Mouse (Mus musculus) limb, embryonic 14.5 days (tissue): Measurements from ENCODE around the gene Ppp4r2. TPM values are rescaled to one million over a fixed set of nuclear protein-coding genes. Genes with fewer than 3 reads are reported as not detected.

Experiments
- ATAC-seq: fragments of 200-750 bp; cut with Nextera tagmentation; 2 replicates; pipeline ENCODE4 v1.8.0; 2017; ENCODE audit warnings: low read depth, moderate number of reproducible peaks, moderate TSS enrichment; ENCODE audit not compliant: low FRiP score
- DNase-seq: peaks from one replicate; pipeline ENCODE4 v3.0.0-alpha.2; 2015; ENCODE audit warnings: low spot score
- H3K27ac ChIP-seq: fragments of 300-500 bp; sonication (generic); replicated peaks from 2 replicates; pipeline ENCODE4 v1.5.1; 2014; ENCODE audit warnings: low read depth, mild to moderate bottlenecking, low read length, moderate library complexity, mixed read lengths
- H3K27me3 ChIP-seq: fragments of 300-500 bp; sonication (generic); 2 replicates; pipeline ENCODE4 v1.6.1; 2014; ENCODE audit warnings: low read length, mixed read lengths; ENCODE audit not compliant: control insufficient read depth, insufficient read depth
- H3K36me3 ChIP-seq: fragments of 300-500 bp; sonication (generic); 2 replicates; pipeline ENCODE4 v1.6.1; 2014; ENCODE audit warnings: mild to moderate bottlenecking, low read length, moderate library complexity, mixed read lengths; ENCODE audit not compliant: control insufficient read depth, insufficient read depth
- H3K4me1 ChIP-seq: fragments of 300-500 bp; sonication (generic); 2 replicates; pipeline ENCODE4 v1.6.1; 2014; ENCODE audit warnings: antibody characterized with exemption, low read length, mixed read lengths; ENCODE audit not compliant: control insufficient read depth, insufficient read depth
- H3K4me2 ChIP-seq: fragments of 300-500 bp; sonication (generic); replicated peaks from 2 replicates; pipeline ENCODE4 v1.6.1; 2014; ENCODE audit warnings: low read depth, mild to moderate bottlenecking, low read length, moderate library complexity; ENCODE audit not compliant: severe bottlenecking
- H3K4me3 ChIP-seq: fragments of 300-500 bp; sonication (generic); replicated peaks from 2 replicates; pipeline ENCODE4 v1.5.1; 2014; ENCODE audit warnings: low read length
- H3K9ac ChIP-seq: fragments of 300-500 bp; sonication (generic); 2 replicates; pipeline ENCODE4 v1.6.1; 2014; ENCODE audit warnings: mild to moderate bottlenecking, low read depth, low read length, moderate library complexity; ENCODE audit not compliant: severe bottlenecking
- H3K9me3 ChIP-seq: fragments of 300-500 bp; sonication (generic); 2 replicates; pipeline ENCODE4 v1.6.1; 2016; ENCODE audit warnings: low read length; ENCODE audit not compliant: control insufficient read depth
- POLR2A ChIP-seq: fragments of 200-500 bp; IDR thresholded peaks from 2 replicates; pipeline ENCODE4 v1.8.0; 2012; ENCODE audit warnings: inconsistent platforms, mild to moderate bottlenecking, moderate library complexity, borderline replicate concordance; ENCODE audit not compliant: insufficient read depth, insufficient read length; ENCODE audit errors: extremely low read depth
- WGBS: fragments of 180-500 bp; shearing (Covaris S2); extraction: QIAGEN DNeasy Blood & Tissue Kit; methylation state at CpG from one replicate; pipeline ENCODE4 v1.1.7; 2014; 5-methylcytosine and 5-hydroxymethylcytosine counted together
- polyA plus RNA-seq, 2 experiments: library from polyadenylated mRNA; depleted of rRNA in 1 of 2; stranded (reverse) in 1 of 2; unstranded in 1 of 2; fragments of >200 nt; fragmentation: Nextera tagmentation in 1 of 2; extraction: Ambion mirVana in 1 of 2; gene quantifications; 2 replicates each; pipeline versions ENCODE4 v1.2.1 to v1.2.3; 2012 to 2014

Gene Ppp4r2
- polyA plus RNA-seq, 2 experiments = 34.5 to 44.2 TPM

DNA sequence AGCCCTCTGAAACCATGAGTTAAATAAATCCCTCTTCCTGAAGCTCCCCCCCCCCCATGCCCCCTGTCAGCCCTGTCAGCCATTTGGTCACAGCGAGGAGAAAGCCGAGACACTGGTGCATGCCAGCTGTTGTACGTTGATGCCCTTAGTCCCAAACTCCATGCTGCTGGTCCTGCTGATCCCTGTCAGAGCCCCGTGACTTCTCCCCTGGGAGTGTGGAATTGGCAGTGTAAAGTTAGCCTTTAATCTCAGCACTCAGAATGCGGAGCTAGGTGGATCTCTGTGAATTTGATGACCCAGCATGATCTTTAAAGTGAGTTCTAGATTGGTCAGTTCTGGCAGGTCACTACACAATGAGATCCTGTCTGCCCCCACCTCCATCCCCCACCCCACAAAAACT is 3.7 kb upstream of the Ppp4r2 start:
- H3K9me3 ChIP-seq = no peaks in the 10 kb centered on the region
- H3K27me3 ChIP-seq = no peaks in the 10 kb centered on the region
- no peak for TF ChIP-seq POLR2A
- H3K36me3 ChIP-seq = peaks cover 1% of the 10 kb centered on the region; the same call in 1 of the 2 replicates
- H3K4me3 ChIP-seq = no peak overlapping the region
- no peak overlapping the region for H3K27ac ChIP-seq
- no peak overlapping the region for H3K4me2 ChIP-seq
- ATAC-seq = no peak
- WGBS = 75% methylated on average over 5 of the region's 5 CpGs
- no peak overlapping the region for H3K9ac ChIP-seq
- DNase-seq = no peak
- 0 out of 2 replicates have a peak, but pooled peaks cover 3% of the 10 kb centered on the region for H3K4me1 ChIP-seq

DNA sequence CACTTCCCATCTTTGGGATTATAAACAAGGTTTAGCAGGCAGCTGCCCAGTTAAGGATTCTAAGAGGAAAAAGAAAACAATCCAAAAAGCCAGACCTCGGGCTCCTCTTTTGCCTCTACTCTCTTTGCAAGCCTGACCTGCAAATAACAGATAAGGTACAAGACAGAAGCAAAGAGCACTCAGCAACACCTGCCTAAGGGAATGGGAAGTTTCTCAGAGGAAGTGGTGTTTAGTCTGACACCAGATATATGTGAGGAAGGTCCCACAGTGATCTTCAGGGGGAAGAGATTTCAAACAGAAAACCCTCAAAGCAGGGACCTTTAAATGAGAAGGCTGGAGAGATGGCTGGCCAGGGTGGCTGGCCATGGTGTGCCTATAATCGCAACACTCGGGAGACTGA is 2.2 kb upstream of the Ppp4r2 start:
- ATAC-seq (no peak), DNase-seq (no peak)
- WGBS = 88% methylated on average over 3 of the region's 3 CpGs

DNA sequence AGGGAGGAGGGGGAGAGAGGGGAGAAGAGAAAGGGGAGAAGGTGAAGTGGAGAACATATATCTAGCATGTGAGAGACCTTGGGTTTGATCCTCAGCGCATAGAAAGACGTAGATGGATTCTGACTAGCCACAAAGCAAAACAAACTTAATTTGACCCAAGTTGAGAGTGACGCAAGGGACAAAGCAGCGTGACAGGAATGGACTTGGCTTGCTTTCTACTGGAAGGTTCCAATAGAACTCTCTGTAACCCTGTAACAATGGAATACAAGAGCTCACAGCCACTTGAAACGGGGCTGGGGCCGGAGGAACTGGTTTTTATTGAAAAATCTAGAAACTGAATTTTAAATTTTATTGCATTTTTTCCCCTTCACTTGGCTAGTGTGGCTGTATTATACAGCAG is 1.7 kb upstream of the Ppp4r2 start:
- Histone ChIP-seq H3K4me2 (no peak overlapping the region), H3K9me3 (no peaks in the 10 kb centered on the region), H3K4me1 (0 out of 2 replicates have a peak, but pooled peaks cover 4% of the 10 kb centered on the region), H3K27ac (no peak overlapping the region), H3K4me3 (no peak overlapping the region), H3K36me3 (peaks cover 20% of the 10 kb centered on the region), H3K9ac (no peak overlapping the region), H3K27me3 (no peaks in the 10 kb centered on the region)
- no peak for TF ChIP-seq POLR2A
- ATAC-seq = no peak
- WGBS = 80% methylated on average over 6 of the region's 6 CpGs
- no peak for DNase-seq

More for the DNA sequence above, 2.2 kb upstream of the Ppp4r2 start:
- Histone ChIP-seq H3K27me3 (no peaks in the 10 kb centered on the region), H3K4me1 (0 out of 2 replicates have a peak, but pooled peaks cover 4% of the 10 kb centered on the region), H3K4me2 (no peak overlapping the region), H3K9ac (no peak overlapping the region), H3K4me3 (no peak overlapping the region), H3K27ac (no peak overlapping the region), H3K36me3 (peaks cover 14% of the 10 kb centered on the region), H3K9me3 (no peaks in the 10 kb centered on the region)
- TF ChIP-seq POLR2A = no peak

DNA sequence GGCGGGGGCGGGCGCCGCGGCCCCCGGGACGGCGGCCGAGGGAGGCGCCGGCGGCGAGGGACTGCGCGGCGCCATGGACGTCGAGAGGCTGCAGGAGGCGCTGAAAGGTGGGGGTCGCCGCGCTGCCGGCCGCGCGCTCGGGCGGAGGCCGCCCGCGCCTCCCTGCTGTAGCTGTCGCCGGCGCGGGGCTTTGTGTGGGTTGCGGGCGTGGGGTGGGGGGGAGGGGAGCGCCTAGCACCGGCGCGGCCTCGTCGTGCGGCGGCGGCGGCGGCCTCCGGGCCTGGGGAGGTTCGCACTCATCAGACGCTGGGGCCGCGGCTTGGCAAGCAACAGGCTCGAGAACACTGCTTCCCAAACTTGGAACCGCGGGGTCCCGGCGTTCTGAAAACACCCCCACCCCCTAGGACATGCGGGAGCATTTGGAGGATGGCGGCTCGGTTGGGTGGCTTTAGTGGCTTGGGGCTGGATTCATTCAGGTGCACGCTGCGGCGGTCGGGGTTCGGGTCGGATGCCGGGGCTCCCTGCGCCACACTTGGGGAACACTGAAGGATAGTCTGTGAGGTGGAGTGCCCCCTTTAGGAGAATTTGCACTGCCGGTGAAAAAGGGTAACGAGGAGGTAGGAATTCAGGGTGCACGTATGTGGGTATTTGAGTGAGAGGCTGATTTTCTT is 524 bp downstream of the Ppp4r2 start:
- no peaks in the 10 kb centered on the region for H3K9me3 ChIP-seq
- no peaks in the 10 kb centered on the region for H3K27me3 ChIP-seq
- no peak for TF ChIP-seq POLR2A
- peaks cover 41% of the 10 kb centered on the region for H3K36me3 ChIP-seq
- DNase-seq (peak; percentile 49), ATAC-seq (peak; percentile 87)
- WGBS = under 1% methylated on average over 58 of the region's 72 CpGs
- peak overlapping the region; percentile 78 for H3K9ac ChIP-seq
- H3K4me2 ChIP-seq = peak overlapping the region; percentile 46
- H3K27ac ChIP-seq = peak overlapping the region; percentile 89
- 0 out of 2 replicates have a peak, but pooled peaks cover 4% of the 10 kb centered on the region for H3K4me1 ChIP-seq
- H3K4me3 ChIP-seq = peak overlapping the region; percentile 85

DNA sequence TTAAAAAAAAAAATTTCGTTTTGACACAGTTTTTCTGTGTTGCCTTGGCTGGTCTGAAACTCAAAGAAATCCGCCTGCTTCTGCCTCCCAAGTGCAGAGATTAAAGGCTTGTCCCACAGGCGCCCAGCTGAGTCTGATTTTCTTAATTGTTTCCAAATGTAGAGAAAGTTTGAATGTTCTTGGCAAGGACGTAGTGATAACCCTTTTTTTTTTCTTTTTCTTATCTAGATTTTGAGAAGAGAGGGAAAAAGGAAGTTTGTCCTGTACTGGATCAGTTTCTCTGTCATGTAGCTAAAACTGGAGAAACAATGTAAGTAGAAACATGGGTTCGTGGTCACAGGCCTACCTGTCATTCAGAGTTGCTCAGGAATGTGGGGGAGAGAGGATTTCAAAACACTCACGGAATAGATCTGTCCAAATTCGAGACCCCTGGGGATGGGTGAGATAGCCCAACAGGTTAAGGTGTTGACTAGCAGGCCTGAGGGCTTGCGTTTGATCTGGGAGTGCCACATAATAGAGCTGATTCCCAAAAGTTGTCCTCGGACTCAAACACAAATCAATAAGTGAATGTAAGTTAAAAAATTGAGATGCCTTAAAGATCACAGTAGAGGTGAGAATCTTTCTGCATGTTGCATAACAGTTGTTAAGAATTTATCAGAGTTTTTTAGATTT is 1.2 kb downstream of the Ppp4r2 start:
- Histone ChIP-seq H3K4me3 (peak overlapping the region; percentile 85), H3K9ac (peak overlapping the region; percentile 78), H3K4me2 (peak overlapping the region; percentile 46), H3K9me3 (no peaks in the 10 kb centered on the region), H3K27me3 (no peaks in the 10 kb centered on the region), H3K36me3 (peaks cover 47% of the 10 kb centered on the region), H3K27ac (peak overlapping the region; percentile 89; the same call in 1 of the 2 replicates), H3K4me1 (0 out of 2 replicates have a peak, but pooled peaks cover 4% of the 10 kb centered on the region)
- ATAC-seq (no peak), DNase-seq (no peak)
- 40% methylated on average over 9 of the region's 9 CpGs for WGBS
- no peak for TF ChIP-seq POLR2A
